Mouse (Mus musculus) kidney, postnatal 25 days (tissue): ENCODE data around the gene Orai3.
"Not testable (repeated sequence)": the region's sequence is repeated elsewhere in the genome, so short reads cannot be mapped to it uniquely, and the experiment has no call there.

ENCODE experiments used
- DNase-seq, 2 experiments: peaks; one replicate each; pipeline ENCODE4 v3.0.0; 2021; ENCODE audit warnings: mixed read lengths in 2 of 2

The Orai3 gene

GRCm38 (mm10) chr7:127765756-127766155 lies 3.9 kb upstream of the Orai3 start:
- DNase-seq = peak; percentile 43 to 74

- no peak for DNase-seq
These were observed 2.6 kb upstream of the Orai3 start for GRCm38 (mm10) chr7:127766851-127767609.

GRCm38 (mm10) chr7:127767671-127768345 lies 1.8 kb upstream of the Orai3 start:
- peak in 1 of 2 experiments; percentile 46 for DNase-seq

GRCm38 (mm10) chr7:127768346-127768996 lies 1.1 kb upstream of the Orai3 start:
- DNase-seq = no peak

- peak; percentile 97 for DNase-seq
These were observed 520 bp upstream of the Orai3 start for GRCm38 (mm10) chr7:127768997-127769593.

- no peak for DNase-seq
These were observed 657 bp downstream of the Orai3 start for GRCm38 (mm10) chr7:127770039-127770905.

GRCm38 (mm10) chr7:127771262-127771661 lies 1.6 kb downstream of the Orai3 start:
- DNase-seq = no peak

GRCm38 (mm10) chr7:127772080-127772479 lies 2.5 kb downstream of the Orai3 start:
- no peak for DNase-seq

- no peak for DNase-seq
These were observed 2.9 kb downstream of the Orai3 start for GRCm38 (mm10) chr7:127772557-127772956.

- peak; percentile 78 to 84 for DNase-seq
These were observed 4.2 kb downstream of the Orai3 start for GRCm38 (mm10) chr7:127773664-127774384.

GRCm38 (mm10) chr7:127775837-127776236 lies 6.2 kb downstream of the Orai3 start:
- DNase-seq = not testable (repeated sequence)

- peak; percentile 91 to 95 for DNase-seq
These were observed 6.8 kb downstream of the Orai3 start, which contains the start of gene Setd1a for GRCm38 (mm10) chr7:127776426-127776825. Setd1a (plus strand) TSS chr7:127776670.

GRCm38 (mm10) chr7:127776878-127777473 lies 7.4 kb downstream of the Orai3 start:
- peak; percentile 98 to 99 for DNase-seq

GRCm38 (mm10) chr7:127777474-127778266 lies 8.1 kb downstream of the Orai3 start:
- DNase-seq = peak; percentile 64 to 82

GRCm38 (mm10) chr7:127778350-127778749 lies 8.7 kb downstream of the Orai3 start:
- no peak for DNase-seq

- DNase-seq = no peak
These were observed 15.7 kb downstream of the Orai3 start, which contains the start of gene Gm49388 for GRCm38 (mm10) chr7:127785308-127785707. Gm49388 (plus strand) TSS chr7:127785608.

- DNase-seq = no peak
These were observed 27.6 kb downstream of the Orai3 start for GRCm38 (mm10) chr7:127797076-127797845.

GRCm38 (mm10) chr7:127798591-127798990 lies 29.0 kb downstream of the Orai3 start:
- no peak for DNase-seq

- DNase-seq = no peak
These were observed 29.6 kb downstream of the Orai3 start for GRCm38 (mm10) chr7:127799211-127799610.
